Mouse (Mus musculus) right cerebral cortex, adult 2 months (tissue): Measurements from ENCODE around the gene Gtf3c2.
"Not testable (repeated sequence)": the region's sequence is repeated elsewhere in the genome, so short reads cannot be mapped to it uniquely, and the experiment has no call there.

Experiments used
- DNase-seq, 2 experiments: peaks; one replicate each; pipeline ENCODE4 v3.0.0; 2021 to 2022; ENCODE audit warnings: low spot score in 2 of 2

Gtf3c2 gene

DNA sequence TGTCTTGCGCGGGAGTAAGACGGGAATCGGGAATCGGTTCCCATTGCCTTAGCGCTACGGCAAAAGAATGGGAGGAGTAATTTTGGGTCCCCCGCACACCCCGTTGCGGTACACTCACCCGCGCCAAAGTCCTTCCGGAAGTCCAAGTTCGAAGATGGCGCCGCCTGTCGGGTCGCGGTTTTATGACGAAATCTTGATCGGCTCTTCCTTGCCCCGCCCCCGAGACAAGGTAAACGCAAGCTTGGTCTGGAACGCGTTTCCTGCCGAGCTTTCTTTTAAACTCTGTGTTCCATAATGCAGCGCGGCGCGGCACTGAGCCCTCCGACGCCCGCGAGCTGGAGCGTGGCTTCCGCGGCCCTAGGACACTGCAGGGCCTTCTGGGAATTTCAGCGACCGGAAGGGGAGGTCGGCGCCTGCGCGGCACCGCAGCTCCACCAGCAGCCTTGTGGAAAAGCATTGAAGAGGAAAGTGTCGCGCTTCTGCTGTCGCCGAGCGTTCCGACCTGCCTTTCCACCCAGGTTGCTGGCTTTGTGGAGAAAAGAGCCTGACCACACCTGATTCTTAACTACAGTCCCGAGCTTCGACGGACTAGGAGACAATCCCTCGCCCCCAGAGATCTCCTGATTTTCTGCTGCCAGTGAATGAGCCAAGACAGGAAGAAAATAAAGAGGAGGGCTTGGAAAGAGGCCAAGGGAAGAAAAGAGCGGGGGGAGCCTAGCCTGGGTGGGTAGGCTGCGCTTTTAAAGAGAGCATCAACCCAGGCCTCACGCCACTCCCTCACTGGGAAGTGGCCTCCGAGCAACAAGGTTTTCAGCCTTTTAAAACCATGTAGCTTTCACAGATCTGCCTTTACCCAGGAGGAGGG is at the start of gene Gtf3c2, which contains the start of gene Gm29609:
Gene Gtf3c2 (minus strand): TSS at position 379 of the 865 bp plus-strand sequence.
Gene Gm29609 (minus strand): TSS at position 146 of the 865 bp plus-strand sequence.
- DNase-seq = peak; percentile 98

DNA sequence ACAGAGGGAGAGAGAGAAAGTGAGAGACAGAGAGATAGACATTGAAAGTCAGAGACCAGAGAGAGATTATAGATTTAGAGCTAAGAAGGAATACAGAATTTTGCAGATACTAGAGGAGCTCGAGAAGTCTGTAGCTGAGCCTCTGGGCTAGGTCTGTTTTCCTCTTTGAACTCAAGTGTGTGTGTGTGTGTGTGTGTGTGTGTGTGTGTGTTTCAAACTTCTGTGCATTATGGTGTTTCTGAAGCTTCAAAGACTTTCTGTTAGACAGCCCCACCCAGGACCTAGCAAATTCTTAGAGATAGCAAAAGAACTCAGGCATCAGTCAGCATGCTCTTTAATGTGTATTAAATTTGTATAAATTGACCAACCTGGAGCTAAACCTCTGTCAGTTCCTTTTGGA is 46.7 kb upstream of the Gtf3c2 start:
- DNase-seq = no peak

DNA sequence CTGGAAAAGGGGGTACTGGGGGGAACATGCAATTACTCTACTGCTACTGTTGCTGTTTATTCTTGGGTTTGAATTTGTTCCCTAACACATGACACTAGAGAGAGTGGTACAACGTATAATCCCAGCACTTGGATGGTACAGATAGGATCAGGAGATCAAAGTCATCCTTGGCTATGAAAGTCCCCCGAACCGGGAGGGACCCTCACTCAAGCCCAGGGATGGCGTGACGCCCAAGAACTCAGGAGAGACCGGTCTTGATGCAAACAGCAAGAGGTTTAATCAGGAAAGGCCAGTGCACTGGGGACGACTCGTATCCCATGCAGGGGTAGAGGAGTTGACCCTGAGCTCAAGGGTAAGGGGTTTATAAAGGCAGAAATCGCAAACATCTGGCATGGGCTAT is 42.8 kb upstream of the Gtf3c2 start:
- DNase-seq = no peak

DNA sequence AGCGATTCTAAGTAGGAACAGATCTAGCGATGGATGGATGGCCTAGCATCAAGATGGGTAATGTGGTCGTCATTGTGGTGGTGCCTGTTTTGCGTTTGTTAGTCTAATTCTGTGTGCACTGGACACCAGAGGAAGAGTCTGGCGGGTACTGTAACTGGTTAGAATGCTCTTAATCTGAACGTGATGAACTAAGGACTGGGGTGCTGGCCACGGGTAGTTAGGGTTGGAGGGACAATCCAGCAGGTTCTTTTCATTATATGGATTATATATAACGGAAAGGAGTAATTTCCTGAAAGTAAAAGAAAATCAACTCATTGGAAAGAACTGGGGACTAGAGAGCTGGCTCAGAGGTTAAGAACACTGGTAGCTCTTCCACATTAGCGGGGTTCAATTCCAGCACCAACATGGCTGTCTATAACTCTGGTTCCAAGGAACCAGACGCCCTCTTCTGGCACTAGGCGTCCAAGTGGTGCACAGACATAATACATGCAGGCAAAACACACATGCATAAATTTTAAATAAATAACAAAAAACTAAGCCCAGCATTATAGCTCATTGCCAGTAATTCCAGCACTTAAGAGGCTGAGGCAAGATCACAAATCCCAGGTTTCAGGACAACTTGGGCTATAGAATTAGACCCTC is 41.5 kb upstream of the Gtf3c2 start:
- DNase-seq = peak in 1 of 2 experiments; percentile 39

DNA sequence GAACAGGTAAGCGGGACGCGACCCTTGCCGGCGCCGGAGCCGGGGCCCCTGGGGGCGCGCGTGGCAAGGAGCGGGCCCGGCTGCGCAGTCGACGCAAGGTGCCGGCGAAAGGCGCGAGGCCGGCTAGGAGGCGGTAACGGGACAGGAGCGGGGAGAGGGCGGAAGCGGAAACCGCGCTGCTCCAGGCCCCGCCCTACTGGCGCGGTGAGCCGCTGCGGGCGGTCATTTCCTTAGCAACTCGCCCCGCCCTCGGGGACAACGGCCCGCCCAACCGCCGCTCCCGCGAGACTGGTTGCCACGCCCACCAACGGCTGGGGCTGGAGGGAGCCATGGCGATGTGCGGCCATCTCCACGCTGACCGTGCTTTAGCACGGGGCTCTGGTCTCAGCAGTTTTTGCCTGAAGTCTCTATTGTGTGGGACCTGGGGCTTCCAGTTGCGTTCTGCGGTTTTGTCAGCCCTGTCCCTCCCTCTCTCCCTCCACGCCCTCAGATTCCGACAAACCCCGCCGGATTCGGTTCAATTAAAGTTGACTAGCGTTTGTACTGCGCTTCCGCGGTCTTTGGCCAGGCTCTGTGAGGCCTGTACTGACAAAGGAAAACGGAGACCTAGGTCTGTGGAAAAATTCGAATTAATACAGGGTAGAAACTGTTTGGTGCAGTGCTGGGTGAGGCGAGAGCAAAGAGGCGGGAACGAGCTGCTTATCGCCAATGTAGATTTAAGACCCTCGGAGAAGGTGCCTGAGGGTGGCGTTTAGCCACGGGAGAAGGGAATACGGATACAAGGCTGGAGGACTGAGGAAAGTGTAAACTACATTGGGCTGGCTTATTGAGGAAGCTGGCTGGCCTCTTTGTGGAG is 40.7 kb upstream of the Gtf3c2 start, which contains the start of gene Ppm1g:
Gene Ppm1g (minus strand): TSS at position 240 of the 856 bp plus-strand sequence.
- DNase-seq = peak; percentile 94 to 95

DNA sequence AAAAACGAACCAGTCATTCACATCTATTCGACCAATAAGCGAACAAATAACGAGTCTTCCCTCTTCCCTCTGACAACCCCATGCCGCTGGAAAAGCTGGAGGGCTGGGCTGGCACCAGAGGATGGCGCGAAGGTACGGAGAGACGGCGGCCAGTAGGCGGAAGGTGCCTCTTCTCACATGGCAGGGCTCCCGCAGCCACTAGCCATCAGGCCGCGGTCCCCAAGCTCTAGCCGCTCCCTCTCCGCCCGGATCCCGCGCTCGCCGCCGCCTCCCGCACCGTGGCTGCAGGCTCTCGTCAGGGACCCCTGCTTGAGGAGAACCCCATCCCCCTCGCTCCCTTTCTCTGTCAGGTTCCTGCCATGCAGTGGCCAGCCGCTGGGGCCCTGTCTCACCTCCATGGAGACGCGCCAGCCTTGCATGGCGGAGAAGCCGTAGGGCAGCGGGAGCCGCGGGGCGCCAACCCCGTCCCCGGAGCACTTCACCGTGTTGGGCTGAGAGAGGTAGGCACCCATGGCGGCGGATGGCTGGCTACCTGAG is 40.0 kb upstream of the Gtf3c2 start:
- peak; percentile 56 to 57 for DNase-seq

DNA sequence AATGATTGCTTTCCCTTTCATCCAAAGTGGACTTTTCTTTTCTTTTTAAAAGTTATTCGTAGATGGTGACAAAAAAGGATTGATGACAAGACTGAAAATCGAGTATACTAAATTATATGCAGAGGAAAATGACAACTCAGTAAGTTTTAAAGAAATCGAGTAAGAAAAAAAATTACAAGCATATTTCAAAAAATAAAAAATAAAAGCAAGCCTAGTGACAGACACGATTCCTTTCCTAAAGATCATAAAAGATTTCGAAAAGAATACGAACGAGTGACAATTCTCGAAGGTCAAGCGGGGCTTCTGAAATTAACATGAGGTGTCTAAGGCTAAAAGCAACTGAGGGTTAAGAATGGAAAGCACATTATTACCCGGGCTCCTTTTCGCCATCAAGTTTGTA is 39.5 kb upstream of the Gtf3c2 start:
- DNase-seq = no peak

DNA sequence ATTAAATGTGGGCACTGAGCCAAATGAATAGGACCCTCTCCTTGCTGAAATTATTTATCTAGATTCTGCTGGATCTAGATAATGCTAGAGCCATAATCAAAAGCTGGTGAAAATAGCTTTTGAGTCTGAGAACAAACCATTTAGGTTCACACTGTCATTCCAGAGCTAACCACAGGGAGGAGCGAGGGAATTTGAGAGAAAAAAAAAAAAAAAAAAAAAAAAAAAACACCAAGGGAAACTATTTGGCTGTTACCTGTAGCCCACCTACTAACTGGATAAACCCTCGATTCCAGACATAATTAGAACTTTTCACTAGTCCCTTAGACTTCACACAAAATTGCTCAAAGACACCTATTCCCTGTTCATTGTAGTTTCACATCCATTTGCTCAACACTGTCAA is 39.1 kb upstream of the Gtf3c2 start:
- DNase-seq = no peak

DNA sequence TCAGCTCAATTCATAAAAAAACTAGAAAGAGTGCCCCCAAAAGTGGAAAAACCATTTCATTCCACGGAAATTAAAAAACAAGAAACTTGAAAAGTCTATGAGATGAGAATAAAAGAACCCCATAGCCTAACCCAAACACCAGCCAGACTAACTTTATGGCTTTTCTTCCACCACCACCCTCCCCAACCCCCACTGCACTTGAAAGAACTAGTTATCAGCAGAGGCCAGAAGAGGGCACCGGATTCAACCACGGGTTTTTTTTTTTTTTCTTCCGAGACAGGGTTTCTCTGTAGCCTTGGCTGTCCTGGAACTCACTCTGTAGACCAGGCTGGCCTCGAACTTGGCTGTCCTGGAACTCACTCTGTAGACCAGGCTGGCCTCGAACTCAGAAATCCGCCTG is 38.4 kb upstream of the Gtf3c2 start:
- DNase-seq = no peak

DNA sequence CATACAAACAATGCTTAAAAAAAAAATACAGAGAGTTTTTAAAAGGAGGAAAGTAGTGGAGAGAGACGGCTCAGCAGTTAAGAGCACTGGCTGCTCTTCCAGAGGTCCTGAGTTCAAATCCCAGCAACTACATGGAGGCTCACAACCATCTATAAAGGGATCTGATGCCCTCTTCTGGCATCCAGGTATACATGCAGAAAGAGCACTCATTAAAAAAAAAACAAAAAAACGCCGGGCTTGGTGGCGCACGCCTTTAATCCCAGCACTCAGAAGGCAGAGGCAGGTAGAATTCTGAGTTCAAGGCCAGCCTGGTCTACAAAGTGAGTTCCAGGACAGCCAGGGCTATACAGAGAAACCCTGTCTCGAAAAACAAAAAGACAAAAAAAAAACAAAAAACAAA is 36.6 kb upstream of the Gtf3c2 start:
- not testable (repeated sequence) for DNase-seq

DNA sequence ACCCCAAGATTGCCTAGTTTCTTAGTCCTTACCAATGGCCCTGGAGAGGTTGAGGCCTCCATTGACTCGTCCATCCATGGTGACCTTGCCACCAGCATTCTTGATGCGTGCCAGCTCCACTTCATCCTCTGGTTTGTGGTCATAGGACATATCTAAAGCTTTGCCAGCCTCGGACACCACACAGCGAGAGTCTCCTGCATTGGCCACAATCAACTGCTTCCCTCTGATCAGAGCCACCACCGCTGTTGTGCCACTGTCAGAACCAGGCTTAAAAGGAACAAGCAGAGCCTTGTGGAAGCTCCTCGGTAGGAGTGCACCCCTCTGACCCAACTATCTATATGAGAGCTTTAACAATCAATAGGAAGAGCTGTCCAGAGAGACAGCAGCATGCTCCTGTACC is 24.5 kb upstream of the Gtf3c2 start:
- DNase-seq = no peak

DNA sequence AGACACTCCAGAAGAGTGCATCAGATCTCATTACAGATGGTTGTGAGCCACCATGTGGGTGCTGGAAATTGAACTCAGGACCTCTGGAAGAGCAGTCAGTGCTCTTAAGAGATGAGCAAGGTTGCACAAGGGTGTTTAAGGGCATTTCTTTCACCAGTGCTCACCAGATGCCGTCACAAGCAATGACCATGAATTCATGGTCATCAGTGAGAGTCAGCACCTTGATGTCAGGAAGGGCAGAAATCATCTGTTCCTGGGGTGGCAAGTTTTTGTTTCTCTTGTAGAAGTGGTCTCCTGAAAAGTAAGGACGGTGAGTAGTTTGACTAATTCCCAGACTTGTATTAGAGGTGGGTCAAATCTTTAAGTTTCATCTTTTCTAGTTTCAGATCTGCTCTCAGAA is 23.9 kb upstream of the Gtf3c2 start:
- DNase-seq = no peak

DNA sequence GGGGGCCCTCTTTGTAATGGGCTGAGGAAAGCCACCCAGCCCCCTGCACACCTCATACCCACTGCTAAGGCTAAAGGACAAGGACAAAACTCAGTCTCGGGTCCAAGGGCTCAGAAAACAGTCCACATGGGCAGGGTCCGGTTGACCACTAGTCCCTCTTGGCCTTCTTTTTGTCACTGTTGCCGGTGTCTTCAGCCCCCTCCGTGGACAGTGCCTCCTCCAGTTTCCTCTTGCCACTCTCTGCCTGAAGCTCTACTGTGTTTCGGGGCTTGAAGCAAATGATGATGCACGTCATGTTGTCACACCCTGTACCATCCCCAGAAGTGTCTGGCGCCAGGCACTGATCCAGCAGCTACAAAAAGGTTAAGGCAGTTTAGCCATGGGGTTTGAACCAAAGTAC is 23.0 kb upstream of the Gtf3c2 start:
- DNase-seq = no peak

DNA sequence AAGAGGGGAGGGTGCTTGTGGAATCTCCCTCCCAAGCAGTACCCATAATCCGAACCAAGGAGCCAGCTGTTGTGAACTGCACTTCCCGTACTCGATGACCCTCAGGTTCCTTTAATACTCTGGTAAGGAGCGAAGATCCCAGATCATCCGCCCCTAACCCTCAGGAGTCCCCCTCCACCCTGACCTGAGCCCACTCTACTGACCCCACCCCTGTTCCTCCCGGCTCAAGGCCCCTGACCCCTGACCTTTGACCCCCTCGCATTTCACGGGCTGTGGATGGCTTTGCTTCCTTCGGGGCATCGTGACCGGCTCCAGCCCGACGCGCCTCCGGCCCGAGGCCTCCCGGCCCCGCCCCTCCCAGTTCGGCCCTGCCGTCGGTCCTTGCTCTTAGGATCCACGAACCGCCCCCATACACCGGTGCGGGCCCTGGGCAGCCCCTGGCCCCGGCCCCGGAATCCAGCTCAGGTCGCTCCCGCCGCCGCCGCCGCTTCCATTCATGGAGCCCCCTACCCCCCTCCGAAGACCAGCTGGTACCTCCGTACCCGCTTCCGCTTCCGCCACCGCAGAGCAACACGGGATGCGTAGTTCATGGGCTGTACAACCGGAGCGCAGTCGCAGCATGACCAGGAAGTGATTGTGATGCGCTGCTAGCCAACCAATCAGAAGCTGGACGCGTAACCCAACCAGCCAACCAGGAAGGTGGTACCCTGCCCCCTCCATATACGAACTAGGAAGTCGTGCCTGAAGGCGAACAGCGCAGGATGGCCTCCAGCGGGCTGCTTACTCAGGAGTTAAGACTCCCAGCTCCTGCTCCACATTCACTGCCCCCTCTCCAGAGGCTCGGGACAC is 22.0 kb upstream of the Gtf3c2 start, which contains the start of gene Zfp513:
Gene Zfp513 (minus strand): TSS at position 562 of the 849 bp plus-strand sequence.
- DNase-seq = peak; percentile 97 to 98

DNA sequence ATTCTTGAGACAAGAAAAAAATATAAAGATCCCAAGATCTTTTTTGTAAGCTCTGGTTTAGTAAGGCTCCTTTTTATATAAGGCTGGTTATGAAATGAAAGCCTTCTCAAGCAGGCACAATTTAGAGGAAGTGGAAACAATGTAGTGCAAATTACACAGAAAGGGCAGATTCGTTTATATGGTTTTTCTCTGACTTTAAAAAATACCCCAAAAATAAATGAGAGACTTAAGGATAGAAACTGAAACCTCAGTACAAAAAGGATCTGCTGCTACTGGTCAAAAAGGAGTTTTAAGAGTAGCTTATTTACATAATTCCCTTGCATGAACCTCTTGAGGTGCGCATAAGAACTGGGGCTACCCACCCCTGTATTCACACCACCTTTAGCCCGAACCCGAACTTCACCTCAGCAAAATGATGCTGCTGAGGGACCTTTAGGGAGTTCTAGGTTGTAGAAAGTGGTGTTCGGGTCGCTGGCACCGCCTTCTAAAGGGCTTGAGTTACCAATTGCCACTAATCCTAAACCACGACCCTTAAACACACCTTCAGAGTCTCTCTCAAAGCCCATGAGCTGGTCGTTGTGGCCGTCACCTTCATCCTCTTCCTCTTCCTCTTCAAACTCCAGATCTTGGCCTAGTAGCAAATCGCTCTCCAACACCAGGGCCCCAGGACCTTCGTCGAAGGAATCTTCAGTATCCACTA is 21.2 kb upstream of the Gtf3c2 start:
- no peak for DNase-seq

DNA sequence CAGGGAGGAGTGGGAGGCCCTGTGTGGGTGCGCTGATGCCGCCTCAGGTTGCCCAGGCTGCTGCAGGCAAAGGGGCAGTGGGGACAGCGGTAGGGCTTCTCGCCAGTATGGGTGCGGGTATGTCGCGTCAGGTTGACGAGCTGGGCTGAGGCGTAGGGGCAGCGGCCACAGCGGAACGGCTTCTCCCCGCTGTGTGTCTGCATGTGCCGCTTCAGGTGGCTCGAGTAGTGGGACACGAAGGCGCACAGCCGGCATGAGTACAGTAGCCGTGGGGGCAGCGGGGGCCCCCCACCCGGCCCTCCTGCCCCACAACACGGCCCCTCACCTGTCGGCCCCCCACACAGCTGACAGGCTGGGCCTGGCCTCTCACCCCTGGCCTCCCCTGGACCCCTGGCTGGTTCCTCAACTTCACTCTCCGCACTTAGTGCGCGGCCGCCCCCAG is 20.4 kb upstream of the Gtf3c2 start:
- no peak for DNase-seq

DNA sequence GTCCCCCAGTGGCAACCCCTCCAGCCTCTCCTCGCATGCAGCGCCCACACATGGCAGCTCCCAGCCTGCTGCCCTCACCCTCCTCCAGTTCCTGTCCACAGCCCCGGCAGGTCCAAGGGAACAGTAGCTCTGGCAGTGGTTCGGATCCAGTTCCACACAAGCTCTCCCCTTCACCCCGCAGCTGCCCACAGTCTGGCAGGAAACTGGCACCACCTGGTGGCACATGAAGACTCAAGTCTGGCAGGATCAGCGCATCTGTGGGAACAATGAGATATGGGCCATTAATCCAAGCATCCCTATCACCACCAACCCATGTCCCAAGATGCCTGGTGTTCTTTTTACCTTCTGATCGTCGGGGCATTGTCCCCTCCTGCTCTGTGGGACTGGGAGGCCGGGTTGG is 19.9 kb upstream of the Gtf3c2 start:
- no peak for DNase-seq

DNA sequence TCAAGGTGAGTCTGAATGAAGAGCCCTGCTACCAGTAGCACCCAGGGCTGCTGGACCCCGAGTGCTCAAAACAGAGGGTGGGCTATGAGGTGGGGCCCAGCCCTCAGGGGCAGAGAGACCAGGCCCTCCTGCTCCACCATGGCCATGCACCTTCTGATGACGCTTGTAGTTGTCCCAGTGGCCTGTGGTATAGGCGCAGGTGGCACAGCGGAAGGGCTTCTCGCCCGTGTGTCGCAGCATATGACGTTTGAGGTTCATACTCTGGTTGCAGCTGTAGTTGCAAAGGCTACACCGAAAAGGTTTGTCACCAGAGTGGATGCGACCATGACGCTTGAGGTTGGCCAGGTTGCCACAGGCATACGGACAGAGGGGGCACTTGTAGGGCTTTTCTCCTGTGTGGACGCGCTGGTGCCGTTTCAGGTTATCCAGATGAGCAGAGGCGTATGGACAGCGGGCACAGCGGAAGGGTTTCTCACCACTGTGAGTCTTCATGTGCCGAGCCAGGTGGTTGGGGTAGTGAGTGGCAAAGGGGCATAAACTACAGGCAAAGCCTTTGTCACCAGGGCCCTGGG is 19.5 kb upstream of the Gtf3c2 start:
- no peak for DNase-seq

DNA sequence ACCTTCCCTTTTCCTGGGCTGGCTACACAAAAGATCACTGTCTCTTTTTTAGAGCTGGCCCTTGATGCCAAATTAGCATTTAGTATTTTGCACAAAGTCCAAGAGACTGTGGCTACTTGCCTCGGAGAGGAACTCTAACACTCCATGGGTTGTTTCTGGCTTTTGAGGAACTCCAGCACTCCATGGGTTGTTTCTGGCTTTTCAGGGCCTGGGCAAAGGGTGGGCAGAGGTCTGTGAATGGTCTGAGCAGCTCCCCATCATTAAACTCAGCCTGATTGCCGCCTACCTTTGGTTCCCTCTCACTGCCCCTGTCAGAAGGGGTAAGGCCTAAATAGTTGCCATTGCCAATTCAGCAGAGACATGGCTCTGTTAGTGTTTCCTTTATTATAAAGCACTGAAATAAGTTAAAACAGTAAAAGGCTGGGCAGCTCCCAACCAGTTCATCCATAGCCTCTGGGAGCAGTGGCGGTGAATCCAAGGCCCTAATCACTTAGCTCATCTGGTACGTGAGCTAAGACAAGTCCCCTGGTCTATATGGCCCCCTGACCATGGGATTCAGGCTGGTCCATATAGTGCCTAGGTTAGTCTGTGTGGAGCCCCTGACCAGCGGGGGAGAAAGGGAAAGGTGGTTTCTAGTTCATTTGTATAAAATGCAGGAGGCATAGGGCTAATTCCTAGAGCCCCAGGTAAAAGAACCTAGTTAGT is 18.8 kb upstream of the Gtf3c2 start:
- DNase-seq = no peak
